Mouse (Mus musculus) kidney, adult 8-10 months (tissue): ENCODE measurements around the gene Slc37a3.
A peak's percentile ranks its signal among the peaks of the same experiment; 100 is the strongest.
"Not testable (repeated sequence)": the region's sequence is repeated elsewhere in the genome, so short reads cannot be mapped to it uniquely, and the experiment has no call there.

Experiments
- DNase-seq, 2 experiments: peaks; one replicate each; pipeline ENCODE4 v3.0.0; 2022

Gene Slc37a3

DNA sequence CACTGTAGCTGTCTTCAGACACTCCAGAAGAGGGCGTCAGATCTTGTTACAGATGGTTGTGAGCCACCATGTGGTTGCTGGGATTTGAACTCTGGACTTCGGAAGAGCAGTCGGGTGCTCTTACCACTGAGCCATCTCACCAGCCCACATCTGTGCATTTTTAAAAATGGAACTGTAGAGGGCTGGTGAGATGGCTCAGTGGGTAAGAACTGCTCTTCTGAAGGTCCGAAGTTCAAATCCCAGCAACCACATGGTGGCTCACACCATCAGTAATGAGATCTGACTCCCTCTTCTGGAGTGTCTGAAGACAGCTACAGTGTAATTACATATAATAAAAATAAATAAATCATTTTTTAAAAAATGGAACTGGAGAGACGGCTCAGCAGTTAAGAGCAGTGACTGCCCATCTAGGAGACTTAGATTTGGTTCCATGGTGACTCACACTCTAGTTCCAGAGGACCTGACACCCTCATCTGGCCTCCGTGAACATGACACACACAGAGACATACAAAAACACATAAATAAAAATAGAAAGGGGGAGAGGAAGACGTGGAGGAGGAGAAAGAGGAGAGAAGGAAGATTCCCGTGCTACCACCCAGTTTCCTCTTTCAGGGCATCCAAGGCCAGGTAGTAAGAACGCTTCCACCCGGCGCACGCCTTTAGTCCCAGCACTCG lies 823 bp upstream of the Slc37a3 start:
- not testable (repeated sequence) for DNase-seq

DNA sequence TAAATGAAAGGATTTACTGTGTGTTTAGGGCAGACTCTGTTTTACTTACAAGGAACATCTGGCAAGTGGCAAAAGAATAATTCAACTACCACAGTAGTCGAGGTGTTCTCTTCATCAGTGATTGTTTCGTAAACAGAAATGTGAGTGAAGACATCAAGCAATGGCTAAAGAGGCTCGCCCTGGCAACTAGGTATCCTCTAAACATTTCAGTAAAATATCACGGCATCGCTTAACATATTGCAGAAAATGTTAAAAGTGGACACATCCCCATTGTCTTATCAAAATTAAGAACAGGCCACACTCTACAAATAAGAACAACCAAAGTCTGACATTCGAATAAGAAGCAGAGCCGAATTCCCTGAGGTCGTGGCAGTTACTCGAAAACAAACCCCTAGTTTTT lies 700 bp downstream of the Slc37a3 start:
- DNase-seq: no peak

DNA sequence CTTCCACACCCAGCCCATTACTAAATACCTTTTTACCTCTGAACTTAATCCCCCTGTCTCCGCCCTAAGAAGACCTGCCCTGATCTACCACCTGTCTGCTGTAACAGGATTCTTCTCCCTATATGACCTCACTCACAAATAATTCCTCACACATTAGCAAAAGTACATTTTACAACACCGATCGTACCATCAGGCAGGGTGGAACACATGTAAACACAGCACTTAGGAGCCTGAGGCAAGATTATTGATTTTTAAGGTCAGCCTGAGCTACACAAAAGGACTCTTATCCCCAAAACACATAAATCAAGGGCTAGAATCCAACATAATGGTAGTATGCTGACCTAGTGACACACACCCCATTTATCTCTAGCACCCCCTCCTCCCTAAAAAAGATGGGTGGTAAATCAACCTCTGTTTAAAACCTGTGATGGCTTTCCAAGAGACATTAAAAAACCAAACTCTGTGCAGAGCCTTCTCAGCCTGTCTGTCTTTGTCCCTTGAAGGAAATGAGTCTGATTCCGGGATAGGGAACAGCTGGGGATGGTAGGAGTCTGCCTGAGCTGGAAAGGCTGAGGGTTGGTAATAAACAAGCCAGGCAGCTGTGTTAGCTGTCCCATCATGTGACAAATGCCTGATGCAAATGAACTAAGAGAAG lies 4.0 kb downstream of the Slc37a3 start:
- DNase-seq: no peak

DNA sequence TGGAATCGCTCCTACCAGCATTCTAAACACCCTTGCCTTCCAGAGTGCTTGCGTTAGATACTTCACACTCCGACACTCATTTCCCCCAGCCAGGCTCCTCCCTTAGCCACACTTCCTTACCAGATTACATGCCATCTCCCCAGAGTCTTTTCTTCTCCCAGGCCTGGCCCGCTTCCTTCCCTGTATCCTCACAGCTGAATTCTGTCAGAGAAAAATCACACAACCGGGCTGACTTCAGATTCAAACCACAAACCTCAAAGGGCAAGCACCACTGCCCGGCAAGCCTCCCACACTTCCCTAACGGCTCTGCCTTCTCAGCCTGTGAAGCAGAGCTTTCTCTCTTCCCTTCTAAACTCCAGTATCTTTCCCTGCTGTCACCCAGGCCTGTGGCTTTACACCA lies 4.7 kb downstream of the Slc37a3 start:
- DNase-seq: peak; percentile 29 to 36

DNA sequence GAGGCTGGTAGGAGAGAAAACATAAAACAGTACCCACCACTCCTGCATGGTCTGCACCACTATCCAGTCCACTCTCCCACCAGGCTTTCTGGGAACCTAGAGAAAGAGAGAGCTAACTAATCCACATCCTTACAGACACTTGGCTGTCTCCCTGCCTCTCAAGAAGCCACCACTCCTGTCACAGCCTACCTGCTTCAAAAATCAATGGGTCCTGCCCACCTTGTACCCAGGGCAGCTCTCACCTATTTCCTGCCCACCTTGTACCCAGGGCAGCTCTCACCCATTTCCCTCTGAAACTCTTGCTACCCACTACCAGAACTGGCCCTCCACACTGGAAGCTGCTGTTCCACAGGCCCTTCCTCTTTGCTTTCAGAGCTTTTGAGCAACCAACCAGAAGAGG lies 5.4 kb downstream of the Slc37a3 start:
- DNase-seq: no peak

DNA sequence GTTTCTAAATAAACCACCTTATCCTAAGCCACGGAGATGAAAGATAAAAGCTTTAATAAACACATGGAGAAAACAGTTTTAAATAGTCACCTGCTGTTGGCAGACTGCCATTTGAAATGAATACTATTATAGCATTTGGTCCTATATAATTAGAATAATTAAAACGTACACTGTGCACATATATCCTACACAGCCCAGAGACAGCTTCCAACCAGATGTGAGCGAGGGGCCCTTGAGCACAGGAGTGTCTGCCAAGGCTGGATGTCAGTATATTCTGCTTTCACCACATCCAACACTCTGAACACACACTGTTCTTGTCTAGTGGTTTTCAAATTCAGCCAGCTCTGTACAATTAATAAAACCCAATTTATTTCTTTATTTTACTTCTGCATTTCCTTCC lies 7.8 kb downstream of the Slc37a3 start:
- no peak for DNase-seq

DNA sequence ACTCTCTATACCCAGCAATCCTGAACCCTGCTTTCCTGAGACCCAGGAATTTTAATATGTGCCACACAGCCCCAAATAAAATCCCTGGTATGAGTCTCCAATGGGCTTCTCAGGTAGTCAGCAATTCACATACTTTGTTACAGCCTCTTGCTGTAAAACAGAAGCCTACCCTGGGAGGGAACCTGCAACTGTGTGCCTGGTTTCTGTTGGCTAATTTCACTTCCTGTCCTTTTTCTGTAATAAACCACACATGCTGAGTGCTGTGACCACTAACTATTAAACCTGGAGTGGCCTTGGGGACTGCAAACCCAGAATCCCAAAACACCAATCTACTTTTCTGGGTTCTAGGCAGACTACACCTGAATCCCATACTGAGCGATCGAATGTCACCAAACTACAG lies 14.8 kb downstream of the Slc37a3 start:
- no peak for DNase-seq

DNA sequence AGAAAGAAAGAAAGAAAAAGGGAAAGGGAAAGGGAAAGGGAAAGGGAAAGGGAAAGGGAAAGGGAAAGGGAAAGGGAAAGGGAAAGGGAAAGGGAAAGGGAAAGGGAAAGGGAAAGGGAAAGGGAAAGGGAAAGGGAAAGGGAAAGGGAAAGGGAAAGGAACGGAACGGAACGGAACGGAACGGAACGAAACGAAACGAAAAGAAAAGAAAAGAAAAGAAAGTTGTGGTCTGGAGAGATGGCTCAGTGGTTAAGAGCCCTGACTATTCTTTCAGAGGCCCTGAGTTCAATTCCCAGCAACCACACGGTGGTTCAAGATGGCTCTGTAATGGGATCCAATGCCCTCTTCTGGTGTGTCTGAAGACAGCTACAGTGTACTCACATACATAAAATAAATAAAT lies 18.3 kb downstream of the Slc37a3 start:
- not testable (repeated sequence) for DNase-seq

DNA sequence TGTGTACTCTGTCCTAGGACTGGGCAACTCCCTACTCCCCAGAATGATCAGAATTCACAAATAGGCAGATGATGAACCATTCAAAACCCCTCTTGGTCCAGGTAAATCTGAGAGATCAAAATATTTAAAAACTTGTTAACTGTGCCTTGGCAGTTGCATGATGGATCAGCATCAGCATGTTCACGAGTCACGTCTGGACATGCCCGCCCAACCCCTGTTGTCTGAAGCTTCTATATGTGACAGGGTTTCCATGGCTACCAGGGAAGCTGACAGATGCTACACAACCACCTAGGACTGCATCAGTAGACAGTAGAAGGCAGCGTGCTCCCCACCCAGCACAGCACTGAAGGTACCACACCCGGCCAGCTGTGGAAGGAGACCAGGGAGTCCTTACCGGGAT lies 28.5 kb downstream of the Slc37a3 start:
- DNase-seq: no peak

DNA sequence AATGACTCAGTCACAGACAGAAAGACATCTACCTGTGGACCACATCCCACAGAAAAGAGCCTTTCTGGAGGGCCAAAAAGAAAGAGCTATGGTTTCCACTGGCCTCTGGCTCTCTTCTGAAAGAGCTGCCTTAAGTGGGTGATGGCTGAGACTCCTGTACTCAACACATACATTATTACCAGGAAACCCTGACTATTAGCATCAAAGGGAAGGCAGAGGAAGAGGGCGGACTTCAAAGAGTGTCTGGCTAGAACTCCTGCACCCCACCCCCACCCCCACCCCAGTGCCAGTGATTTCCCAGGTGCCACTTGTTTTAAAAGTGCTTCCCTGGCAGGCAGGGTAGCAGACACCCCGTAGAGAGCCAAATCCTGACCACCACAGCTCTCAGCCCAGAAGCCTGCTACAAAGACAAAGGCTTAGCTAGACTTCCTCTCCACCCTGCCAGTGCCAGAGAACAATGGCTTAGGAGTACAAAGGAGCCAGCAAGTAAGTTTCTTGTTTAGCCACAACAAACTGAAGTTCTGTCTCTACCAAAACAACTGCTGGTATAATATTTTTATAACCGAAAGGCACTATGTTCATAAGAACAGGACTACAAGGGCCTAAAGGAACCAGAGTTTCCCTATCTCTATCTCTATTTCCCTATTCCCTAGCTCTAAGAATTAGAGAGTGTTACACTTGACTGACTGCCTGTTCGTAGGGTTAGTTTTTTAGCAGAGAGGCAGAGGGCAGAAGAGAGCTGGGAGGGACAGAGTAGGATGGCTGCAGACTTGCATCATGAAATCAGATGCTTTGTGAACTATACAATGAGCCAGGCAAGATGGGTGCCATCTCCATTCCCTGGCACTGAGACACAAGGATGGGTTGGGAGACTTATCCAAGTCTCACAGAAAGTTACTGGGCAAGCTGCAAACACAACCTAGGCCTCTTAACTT lies 29.3 kb downstream of the Slc37a3 start:
- DNase-seq: no peak

DNA sequence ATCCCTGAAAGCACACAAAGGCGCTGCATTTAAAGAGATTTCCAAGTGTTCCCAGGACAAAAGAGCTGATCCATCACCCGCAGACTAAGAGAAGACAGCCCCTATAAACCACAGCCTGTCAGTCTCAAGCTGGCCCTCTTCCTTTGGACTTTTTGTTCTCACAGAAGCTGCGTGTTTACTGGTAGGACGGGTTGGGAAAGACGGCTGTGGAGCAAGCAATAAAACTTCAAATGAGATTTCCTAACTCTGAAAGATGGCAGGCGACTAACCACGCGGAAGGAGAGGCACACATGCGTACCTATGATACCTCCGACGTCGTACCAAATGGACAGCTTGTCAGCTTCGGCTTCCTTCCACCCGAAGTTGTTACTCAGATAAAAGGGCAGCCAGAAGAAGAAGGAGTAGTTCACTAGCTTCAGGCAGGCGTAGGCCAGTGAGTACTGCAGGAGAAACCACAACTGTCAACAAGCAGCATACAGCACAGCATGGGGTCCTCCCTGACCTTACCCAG lies 30.4 kb downstream of the Slc37a3 start:
- DNase-seq: no peak

DNA sequence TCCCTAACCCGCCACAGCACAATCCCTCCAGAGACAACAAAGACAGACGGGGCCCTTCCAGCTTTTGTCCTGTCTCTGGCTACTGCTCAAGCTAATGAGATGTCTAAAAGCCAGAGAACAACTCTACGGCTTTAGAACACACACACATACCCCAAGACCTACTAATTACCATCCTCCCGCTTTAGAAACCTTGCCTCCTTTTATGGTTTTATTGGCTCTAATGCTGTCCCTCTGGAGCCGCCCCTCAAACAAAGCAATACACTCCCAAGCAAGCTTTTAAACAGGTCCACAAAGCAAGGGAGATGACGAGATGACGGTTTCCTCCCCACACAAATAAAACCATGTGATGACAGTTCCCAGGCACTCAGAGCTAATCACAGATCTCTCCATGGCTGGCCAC lies 32.0 kb downstream of the Slc37a3 start:
- no peak for DNase-seq

DNA sequence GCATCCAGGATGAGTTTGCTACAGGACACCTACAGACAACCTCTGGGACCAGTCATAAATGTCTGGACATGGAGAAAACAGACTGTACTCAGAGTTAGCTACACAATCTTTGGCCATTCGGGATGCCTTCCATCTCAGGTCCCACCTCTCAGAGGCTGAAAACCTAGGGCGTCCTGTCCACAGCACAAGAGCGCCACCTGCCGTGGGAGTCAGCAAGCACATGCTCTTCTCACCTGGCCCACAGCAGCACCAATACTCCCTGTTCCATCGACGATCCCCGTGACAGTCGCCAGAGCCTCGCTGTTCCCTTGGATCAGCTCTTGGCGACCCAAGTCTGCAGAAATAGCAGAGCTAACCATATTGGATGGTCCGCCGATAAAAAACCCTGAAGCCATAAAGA lies 33.5 kb downstream of the Slc37a3 start:
- DNase-seq: peak; percentile 59 to 85

DNA sequence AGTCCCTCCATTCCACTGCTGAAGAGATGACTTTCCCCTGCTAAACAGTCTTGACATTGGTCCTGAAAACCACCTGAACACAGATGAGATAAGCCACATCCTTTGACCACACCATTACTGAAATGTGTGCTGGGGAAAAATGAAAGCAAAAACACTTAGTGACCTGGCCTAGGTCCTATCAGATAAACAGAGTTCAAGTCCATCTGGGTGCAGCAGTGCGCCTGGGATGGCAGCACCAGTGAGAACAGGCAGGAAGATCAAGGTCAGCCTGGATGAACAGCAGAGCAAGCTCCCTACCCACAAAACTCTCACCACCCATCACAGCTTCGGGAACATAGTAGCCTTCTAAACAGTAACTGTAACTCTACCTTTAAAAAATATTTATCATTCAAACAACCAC lies 35.7 kb downstream of the Slc37a3 start:
- peak; percentile 18 to 38 for DNase-seq

DNA sequence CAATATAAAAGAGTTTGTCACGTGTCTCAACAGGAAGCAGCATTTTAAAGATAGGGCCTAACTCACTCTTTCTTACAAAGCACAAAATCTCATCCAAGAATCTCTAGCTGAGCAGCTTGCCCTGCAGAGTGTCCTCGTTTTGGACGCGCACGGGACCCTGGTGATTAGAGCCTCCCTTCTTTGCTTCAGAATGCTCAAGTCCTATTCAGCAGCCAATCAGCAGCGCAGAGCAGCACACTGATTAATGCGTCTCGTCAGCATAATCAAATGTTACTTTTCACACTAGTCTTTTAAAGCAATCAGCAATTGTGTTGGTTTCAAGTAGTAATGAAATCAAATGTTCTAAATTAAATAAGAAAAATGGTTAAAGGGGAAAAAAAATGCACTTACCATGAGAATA lies 39.1 kb downstream of the Slc37a3 start:
- no peak for DNase-seq

DNA sequence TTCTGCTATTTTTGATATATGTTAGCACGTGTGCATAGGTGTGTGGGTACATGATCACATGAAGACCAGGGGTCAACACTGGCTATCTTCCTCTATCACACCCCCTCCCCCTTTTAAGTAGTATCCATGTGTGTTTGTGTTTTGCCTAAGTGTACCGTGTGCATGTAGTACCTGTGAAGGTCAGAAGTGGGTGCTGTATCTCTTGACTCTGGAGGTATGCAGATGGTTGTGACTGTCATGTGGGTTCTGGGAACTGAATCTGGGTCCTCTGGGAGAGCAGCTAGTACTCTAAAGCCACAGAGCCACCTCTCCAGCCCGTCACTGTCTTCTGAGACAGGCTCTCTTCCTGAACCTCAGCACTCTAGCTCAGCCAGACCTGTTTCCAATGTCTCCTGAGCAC lies 42.6 kb downstream of the Slc37a3 start:
- no peak for DNase-seq

DNA sequence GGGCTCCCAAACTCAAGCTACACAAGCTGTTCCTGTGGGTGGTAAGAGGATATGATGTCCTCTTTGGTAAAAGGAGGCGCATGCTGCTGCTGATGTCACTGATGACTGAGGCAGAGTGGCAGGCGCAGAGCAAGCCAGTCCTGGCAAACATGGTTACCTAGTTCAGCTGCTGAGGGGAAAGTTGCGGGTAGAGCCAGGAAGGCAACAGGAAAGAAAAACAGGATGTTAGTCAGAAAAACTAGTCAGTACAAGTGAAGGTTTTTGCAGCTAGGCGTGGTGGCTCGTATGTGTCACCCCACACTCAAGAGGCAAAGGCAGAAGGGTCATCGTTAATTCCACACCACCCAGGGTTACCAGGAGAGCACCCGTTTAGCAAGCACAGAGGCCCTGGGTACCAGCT lies 43.3 kb downstream of the Slc37a3 start:
- DNase-seq: no peak

DNA sequence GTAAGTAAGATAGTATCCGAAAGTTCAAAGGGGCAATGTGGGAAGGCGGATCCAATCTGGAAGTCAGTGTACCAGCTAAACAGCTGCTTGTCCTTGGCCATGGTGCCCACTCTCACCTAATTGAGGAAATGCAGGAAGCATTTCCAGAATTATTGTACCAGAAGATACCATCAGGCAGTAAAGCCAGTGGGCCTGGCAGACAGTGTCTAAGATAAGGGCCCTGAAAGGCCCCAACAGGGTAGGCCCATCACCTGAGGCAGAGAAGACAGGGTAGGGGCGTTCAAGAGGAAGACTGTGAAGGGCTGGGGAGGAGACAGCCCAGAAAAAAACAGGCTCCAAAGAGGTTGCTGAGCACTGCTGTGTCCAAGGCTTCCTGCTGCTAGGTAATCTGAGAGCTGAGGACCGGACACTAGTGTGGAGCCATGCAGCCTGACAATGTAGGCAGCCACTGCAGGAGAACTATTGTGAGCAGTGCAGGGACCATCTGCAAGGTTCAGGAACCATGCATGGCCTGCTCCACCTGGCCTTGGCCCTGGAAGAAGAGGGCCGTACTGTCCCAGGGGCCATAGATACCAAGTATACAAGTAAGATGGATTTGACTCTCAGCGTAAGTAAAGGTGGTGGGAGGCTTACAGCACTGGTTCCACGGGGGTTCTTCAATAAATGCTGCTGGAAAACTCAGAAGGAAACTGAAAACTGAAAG lies 45.3 kb downstream of the Slc37a3 start:
- no peak for DNase-seq

DNA sequence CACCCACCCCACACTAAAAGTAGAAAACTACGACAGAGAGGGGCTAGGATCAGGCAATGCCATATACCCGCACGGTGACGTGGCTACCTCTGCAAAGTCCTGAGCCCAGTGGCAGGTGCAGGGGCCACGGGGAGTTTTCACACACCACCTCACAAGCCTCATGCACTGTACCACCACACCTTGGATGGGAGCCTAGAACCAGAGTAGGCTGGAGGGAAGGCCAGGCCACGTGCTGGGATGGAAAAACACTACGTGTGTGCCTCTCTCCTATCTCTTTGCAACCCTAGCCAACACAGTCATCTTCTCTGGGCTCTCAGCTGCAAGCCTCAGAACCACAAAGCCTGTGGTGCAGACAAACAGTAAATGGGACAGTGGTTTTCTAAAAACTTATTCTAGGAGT lies 46.5 kb downstream of the Slc37a3 start:
- no peak for DNase-seq

DNA sequence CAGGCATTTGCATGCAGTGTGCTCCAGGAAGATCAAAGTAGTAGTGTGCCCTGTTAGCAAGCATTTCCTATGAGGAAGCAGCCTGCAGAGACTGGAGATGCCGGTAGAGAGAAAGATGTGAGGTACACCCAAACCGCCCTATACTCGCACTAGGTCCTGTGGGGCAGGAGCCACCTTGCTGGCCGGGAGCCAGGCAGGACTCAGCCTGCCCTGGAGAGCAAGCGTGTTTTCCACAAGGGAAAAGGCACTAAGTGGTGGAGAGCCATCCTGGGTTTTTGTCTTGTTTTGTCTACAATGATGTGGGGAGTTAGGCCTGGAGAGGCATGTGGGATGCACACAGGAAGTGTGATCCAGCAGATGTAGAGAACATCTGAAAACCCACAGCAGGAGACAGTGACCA lies 57.2 kb downstream of the Slc37a3 start:
- DNase-seq: no peak

DNA sequence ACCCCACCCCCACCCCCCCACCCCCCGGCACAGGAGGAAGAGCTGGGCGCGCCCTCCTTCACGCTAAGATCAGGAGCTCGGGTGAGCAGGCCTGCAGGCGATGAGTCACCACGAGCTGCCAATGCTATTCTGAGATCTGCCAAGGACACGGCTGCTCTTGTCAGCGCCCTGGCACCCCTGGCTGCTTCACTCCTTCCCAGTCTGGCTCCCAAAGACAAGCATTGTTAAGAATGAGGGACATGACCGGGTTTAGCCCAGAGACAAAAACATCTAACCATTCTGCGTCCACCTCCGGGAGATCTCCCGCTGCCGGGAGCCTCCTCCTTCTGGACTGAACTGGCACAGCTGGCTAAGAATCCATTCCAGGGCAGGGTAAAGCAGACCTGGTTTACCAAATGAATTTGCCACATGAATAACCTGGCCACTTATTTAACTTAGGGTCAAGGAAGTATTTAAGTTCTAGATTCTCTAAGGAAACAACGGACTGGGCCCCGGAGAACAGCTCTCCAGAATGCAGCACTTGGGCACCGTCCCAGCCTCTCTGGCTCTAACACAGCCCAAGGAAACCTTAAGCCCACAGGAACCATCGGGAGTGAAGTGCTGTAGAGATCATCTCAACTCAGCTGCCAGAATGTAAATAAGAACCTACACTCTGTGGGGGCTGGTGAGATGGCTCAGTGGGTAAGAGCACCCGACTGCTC lies 58.3 kb downstream of the Slc37a3 start:
- peak; percentile 18 to 30 for DNase-seq

DNA sequence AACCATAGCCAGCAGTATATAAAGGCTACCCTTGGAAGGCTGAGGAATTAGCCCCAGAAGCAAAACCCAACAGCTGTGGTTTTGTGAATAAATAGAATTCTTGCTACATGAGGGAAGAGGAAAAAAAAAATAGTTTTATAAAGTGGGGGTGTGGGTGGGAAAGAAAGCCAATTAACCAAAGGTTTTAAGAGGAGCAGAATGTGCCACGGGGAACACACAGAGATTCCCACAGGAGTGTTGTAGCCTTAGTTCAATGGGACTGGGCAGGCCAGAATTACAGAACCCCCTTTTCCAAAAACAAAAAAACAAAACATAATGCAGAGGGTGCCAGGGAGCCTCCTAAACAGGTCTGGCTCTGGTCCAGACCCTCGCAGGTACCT lies 58.9 kb downstream of the Slc37a3 start:
- DNase-seq: no peak
